Mouse (Mus musculus): ENCODE measurements around the gene Zscan10. TPM values are rescaled to one million over a fixed set of nuclear protein-coding genes. Genes with fewer than 3 reads are reported as not detected.

The Zscan10 gene
- polyA plus RNA-seq (2012; fragmentation: generic; extraction: Trizol): 0.09 TPM
- long read RNA-seq, experiment 1: 0 reads
- long read RNA-seq, experiment 2: 0 reads

DNA sequence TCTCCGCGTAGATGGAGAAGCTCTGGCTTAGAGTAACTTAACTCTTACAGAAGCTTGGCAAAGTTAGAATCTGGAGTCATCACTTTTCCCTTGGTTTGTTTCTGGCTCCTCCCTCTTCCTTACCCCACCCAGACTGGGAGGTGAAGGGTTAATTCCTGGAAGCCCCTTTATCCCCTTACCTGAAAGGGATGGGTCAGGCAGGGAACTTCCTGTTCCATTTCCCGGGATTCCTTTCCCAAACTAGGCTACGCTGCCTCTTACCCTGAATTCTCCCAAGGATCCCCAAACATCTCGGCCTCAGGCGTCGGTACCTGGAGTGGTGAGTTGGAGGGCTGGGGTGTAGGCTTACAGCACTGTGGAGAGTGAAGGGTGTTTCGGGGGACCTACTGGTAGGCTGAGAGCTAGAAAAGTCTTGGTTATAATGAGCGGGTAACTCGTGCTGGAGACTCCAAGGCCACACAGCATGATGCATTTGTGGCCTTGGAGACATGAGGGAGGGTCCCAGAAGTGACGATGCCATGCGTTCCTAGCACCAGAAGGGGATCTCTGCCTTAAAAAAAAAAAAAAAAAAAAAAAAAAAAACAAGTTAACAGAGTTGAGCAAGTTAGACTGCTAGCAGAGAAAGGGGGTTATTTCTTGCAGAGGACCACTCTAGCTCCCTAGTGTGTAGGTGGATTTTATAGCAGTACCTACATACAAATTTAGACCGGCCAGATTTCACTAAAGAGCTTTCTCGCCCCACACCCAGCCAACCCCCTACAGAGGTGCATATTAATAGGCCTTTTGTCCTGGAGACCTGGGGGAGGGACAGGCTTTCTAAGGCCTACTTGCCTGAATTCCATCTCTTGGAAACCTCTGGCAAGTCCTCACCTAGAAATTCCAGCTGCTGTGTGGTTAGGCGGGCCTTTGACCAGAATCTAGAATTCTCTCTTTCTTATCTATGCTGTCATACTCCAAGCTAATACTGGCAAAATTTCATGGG lies at the start of gene Zscan10:
Gene Zscan10 (plus strand): TSS at position 216 of the 982 bp plus-strand sequence.
- H3K79me2 ChIP-seq (ENCODE audit: control insufficient read depth, insufficient read depth): no peaks in the 10 kb centered on the region
- H3ac ChIP-seq (ENCODE audit: control insufficient read depth, insufficient read length, low read depth): no peak within 1 kb of the TSS
- H3K4me3 ChIP-seq (ENCODE audit: insufficient read depth, poor library complexity, severe bottlenecking): no peak within 1 kb of the TSS
- TF ChIP-seq CEBPB (IDR thresholded peaks at IDR 0.05; ENCODE audit: low read depth) (no peak), MYOG (IDR thresholded peaks at IDR 0.05; ENCODE audit: control insufficient read depth, extremely low read depth, insufficient read length) (no peak)
- H3K36me3 ChIP-seq (ENCODE audit: control insufficient read depth, insufficient read depth): no peaks in the 10 kb centered on the region
- H3K79me3 ChIP-seq (ENCODE audit: low read depth): no peaks in the 10 kb centered on the region
- no peaks in the 10 kb centered on the region for H3K27me3 ChIP-seq (ENCODE audit: control insufficient read depth, insufficient read depth, insufficient read length)

- Histone ChIP-seq H3K27me3 (ENCODE audit: control insufficient read depth, insufficient read depth, insufficient read length) (no peaks in the 10 kb centered on the region), H3ac (ENCODE audit: control insufficient read depth, insufficient read length, low read depth) (peak overlapping the region; percentile 59), H3K36me3 (ENCODE audit: control insufficient read depth, insufficient read depth) (no peaks in the 10 kb centered on the region), H3K79me3 (ENCODE audit: low read depth) (no peaks in the 10 kb centered on the region), H3K79me2 (ENCODE audit: control insufficient read depth, insufficient read depth) (no peaks in the 10 kb centered on the region), H3K4me3 (ENCODE audit: insufficient read depth, poor library complexity, severe bottlenecking) (peak overlapping the region; percentile 39)
- TF ChIP-seq USF1 (IDR thresholded peaks at IDR 0.05; ENCODE audit: low read depth): no peak
- no peak for TF ChIP-seq CEBPB (IDR thresholded peaks at IDR 0.05; ENCODE audit: low read depth)
- peak; percentile 36 for TF ChIP-seq MAX (IDR thresholded peaks at IDR 0.05)
These were observed 49.8 kb upstream of the Zscan10 start for GRCm38 (mm10) chr17:23550856-23551255.

DNA sequence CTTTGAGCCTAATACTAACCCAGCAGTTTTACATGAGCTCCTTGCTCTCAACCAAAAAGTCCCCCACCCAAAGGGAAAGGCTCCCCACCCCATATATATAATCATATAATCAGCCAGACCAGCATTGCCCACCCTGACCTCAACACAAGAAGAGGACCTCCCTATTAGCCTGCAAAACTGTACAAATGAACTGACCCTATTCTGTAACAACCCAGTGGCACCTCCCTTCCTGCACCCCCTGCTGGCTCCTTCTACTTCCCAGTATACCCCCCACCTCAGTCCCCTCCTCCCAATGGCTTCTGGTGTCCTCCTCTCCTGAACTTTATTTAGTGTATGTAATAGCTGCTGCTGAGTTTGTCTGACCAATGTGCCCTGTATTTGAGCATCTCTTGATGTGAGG lies 49.2 kb upstream of the Zscan10 start:
- H3K27me3 ChIP-seq (ENCODE audit: control insufficient read depth, insufficient read depth, insufficient read length): no peaks in the 10 kb centered on the region
- H3K36me3 ChIP-seq (ENCODE audit: control insufficient read depth, insufficient read depth): no peaks in the 10 kb centered on the region
- TF ChIP-seq MYOD1 (IDR thresholded peaks at IDR 0.05; ENCODE audit: control insufficient read depth, insufficient read length, low read depth) (no peak), CEBPB (IDR thresholded peaks at IDR 0.05; ENCODE audit: low read depth) (no peak), USF1 (IDR thresholded peaks at IDR 0.05; ENCODE audit: low read depth) (no peak), MAX (IDR thresholded peaks at IDR 0.05) (no peak), CTCF (IDR thresholded peaks at IDR 0.05; ENCODE audit: control insufficient read depth, insufficient read depth, insufficient read length) (no peak), MYOG (IDR thresholded peaks at IDR 0.05; ENCODE audit: control insufficient read depth, extremely low read depth, insufficient read length) (no peak), FOSL1 (IDR thresholded peaks at IDR 0.05; ENCODE audit: insufficient read depth, low read length, poor library complexity, severe bottlenecking) (no peak)
- H3K79me3 ChIP-seq (ENCODE audit: low read depth): no peaks in the 10 kb centered on the region
- peak overlapping the region; percentile 39 for H3K4me3 ChIP-seq (ENCODE audit: insufficient read depth, poor library complexity, severe bottlenecking)
- H3ac ChIP-seq (ENCODE audit: control insufficient read depth, insufficient read length, low read depth): peak overlapping the region; percentile 59
- no peaks in the 10 kb centered on the region for H3K79me2 ChIP-seq (ENCODE audit: control insufficient read depth, insufficient read depth)

DNA sequence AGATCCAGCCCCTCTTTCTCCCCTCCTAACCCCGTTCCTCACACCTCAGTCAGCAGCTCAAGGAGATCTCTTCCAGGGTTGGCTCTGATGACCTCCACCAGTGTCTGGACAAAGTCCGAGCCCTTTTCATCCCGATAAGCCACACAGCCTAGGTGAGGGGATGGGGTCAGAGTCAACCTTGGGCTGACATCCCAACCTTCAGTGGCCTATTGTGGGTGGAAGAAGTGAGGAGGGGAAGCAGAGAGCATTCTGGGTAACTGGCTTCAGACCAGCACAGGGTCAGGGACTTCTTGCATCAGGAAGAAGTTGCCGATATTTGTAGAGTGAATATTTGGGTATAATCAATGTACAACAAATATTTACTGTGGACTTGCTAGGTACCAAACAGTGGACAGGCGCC lies 48.7 kb upstream of the Zscan10 start:
- Histone ChIP-seq H3K79me2 (ENCODE audit: control insufficient read depth, insufficient read depth) (no peaks in the 10 kb centered on the region), H3K4me3 (ENCODE audit: insufficient read depth, poor library complexity, severe bottlenecking) (no peak overlapping the region), H3K79me3 (ENCODE audit: low read depth) (no peaks in the 10 kb centered on the region), H3K27me3 (ENCODE audit: control insufficient read depth, insufficient read depth, insufficient read length) (no peaks in the 10 kb centered on the region), H3ac (ENCODE audit: control insufficient read depth, insufficient read length, low read depth) (no peak overlapping the region), H3K36me3 (ENCODE audit: control insufficient read depth, insufficient read depth) (peaks cover 5% of the 10 kb centered on the region)
- TF ChIP-seq FOSL1 (IDR thresholded peaks at IDR 0.05; ENCODE audit: insufficient read depth, low read length, poor library complexity, severe bottlenecking) (no peak), CEBPB (IDR thresholded peaks at IDR 0.05; ENCODE audit: low read depth) (no peak), CTCF (IDR thresholded peaks at IDR 0.05; ENCODE audit: control insufficient read depth, insufficient read depth, insufficient read length) (no peak), USF1 (IDR thresholded peaks at IDR 0.05; ENCODE audit: low read depth) (no peak), MYOD1 (IDR thresholded peaks at IDR 0.05; ENCODE audit: control insufficient read depth, insufficient read length, low read depth) (no peak), MAX (IDR thresholded peaks at IDR 0.05) (no peak), MYOG (IDR thresholded peaks at IDR 0.05; ENCODE audit: control insufficient read depth, extremely low read depth, insufficient read length) (no peak)

DNA sequence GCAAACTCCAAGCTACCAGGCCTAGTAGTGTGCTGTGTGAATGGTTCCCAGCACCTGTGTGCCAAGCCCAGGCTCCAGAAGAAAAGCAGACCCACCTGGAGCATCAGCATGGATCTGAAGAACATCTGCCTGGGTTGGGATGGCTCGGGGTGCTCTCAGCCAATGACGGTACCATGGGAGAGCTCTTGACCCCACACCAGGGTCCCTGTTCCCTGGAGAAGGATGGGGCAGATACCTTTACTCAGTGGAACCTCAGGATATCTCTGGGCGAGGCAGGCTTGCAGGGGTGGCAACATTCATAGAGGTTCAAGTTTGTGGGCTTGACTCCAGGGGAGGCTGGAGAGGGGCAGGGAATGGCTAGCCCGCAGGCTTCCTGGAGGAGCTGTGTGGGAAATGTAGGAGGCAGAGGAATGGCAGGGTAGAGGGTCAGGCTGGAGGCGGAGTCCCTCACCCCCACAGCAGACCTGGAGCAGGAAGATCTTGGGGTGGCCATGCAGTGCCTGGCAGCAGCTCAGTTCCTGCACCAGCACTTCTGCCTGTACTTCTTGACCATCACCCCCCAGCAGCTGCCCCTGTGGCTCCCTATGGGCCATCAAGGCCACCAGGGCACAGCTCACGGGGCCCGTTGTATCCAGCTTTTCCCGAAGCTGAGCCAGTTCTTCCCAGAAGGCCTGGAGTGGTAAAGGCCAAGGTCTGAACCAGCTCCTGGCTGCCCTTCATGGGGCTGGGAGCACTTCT lies 47.6 kb upstream of the Zscan10 start:
- Histone ChIP-seq H3K27me3 (ENCODE audit: control insufficient read depth, insufficient read depth, insufficient read length) (no peaks in the 10 kb centered on the region), H3K79me2 (ENCODE audit: control insufficient read depth, insufficient read depth) (no peaks in the 10 kb centered on the region), H3K4me3 (ENCODE audit: insufficient read depth, poor library complexity, severe bottlenecking) (no peak overlapping the region), H3K36me3 (ENCODE audit: control insufficient read depth, insufficient read depth) (peaks cover 8% of the 10 kb centered on the region), H3ac (ENCODE audit: control insufficient read depth, insufficient read length, low read depth) (no peak overlapping the region), H3K79me3 (ENCODE audit: low read depth) (no peaks in the 10 kb centered on the region)
- TF ChIP-seq CTCF (IDR thresholded peaks at IDR 0.05; ENCODE audit: control insufficient read depth, insufficient read depth, insufficient read length) (no peak), USF1 (IDR thresholded peaks at IDR 0.05; ENCODE audit: low read depth) (no peak), CEBPB (IDR thresholded peaks at IDR 0.05; ENCODE audit: low read depth) (no peak), MYOG (IDR thresholded peaks at IDR 0.05; ENCODE audit: control insufficient read depth, extremely low read depth, insufficient read length) (no peak), MYOD1 (IDR thresholded peaks at IDR 0.05; ENCODE audit: control insufficient read depth, insufficient read length, low read depth) (no peak), FOSL1 (IDR thresholded peaks at IDR 0.05; ENCODE audit: insufficient read depth, low read length, poor library complexity, severe bottlenecking) (no peak), MAX (IDR thresholded peaks at IDR 0.05) (no peak)

Data from C2C12 (cell line).